Mouse (Mus musculus) brain, embryonic 18.5 days (tissue): ENCODE measurements around the gene Zfp36l2.
"Not testable (repeated sequence)": the region's sequence is repeated elsewhere in the genome, so short reads cannot be mapped to it uniquely, and the experiment has no call there.

Source experiments
- DNase-seq: peaks from one replicate; pipeline ENCODE4 v3.0.0-alpha.2; 2012; ENCODE audit warnings: low read depth, low spot score

Zfp36l2 gene

DNA sequence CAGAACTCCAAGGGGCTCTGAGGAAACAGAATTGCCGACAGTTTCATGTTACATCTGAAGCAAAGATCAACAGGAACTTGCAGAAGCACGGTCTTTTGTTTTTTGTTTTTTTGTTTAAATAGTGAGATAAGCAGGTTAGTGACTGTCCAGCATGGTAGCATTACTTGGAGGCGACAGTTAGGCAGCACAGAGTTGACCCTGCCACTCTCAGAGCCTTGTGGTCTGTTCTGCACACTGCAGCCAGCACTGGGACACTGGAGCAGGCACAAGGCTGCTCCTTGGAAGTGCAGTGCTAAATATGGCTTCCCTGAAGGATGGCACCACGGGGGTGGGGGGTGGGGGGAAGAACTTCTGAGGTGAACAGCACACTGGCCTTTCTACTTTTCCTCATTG is 7.3 kb upstream of the Zfp36l2 start:
- no peak for DNase-seq

DNA sequence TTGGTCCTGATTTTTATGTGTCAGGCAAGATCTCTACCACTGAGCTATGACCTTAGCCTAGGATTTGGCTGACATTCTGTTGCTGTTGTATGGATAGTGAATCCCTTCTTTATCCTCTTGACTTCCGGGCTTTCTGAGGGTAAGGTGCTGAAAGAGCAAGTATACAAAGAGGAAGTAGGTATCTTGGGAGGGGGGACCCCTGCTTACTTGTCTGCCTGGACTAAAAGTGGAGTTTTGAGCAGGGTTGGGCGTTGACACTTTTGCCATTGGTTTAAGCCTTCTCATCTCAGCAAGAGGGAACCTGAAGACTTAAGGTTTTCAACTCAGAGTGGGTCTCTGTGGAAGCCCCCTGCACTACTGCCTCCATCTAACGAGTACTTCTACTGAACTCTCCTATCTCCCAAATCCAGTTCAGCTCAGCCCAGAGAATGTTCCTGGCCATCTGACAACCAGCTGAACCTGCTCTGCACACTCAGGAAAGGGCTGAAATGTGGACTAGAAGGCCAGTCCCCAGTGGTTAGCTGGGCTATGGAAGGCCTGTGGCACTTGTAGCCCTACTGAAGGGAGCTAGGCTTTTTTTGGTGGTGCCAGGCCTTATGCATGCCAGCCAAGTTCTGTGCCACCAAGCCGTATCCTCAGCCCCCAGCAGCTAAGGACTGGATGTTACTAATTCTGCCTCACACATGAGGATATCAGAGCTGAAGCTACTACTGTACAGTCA is 6.7 kb upstream of the Zfp36l2 start:
- DNase-seq: no peak

DNA sequence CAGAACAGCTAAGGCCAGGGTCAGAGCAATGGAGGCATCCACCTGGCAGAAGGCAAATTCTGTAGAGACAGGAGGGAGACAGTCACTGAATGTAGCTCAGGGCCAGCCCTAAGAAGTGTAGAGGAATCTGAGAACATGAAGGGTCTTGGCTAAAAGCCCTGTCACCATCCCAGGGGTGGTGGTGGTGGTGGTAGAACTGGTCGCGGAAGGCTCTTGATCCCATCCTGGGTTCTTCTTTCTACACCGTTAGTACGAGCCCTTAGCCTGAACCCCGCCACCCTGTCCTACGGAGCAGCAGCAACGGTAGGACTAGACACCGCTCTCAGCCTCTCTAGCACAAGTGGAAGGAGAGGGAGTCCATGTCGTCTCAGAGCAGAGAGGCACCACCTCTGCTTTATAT is 5.7 kb upstream of the Zfp36l2 start:
- no peak for DNase-seq

DNA sequence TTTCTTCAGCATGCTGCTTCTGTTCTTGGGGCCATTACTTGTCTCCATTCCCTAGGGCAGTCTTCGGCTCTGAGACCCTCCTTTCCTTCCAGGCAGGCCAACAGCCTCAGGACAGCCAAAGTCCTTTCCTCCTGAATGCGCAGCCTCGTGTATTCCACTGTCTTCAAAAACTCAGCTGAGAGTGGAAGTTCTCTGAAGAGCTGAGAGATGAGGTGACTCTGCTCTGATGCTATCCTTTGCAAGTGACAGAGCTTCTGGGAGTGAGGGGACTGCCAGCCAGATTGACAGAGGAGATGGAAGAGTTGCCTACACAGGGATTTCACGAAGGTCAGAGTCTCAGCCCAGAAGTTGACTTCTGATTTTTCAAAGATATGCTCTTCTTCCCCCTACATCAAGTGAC is 4.2 kb upstream of the Zfp36l2 start:
- no peak for DNase-seq

DNA sequence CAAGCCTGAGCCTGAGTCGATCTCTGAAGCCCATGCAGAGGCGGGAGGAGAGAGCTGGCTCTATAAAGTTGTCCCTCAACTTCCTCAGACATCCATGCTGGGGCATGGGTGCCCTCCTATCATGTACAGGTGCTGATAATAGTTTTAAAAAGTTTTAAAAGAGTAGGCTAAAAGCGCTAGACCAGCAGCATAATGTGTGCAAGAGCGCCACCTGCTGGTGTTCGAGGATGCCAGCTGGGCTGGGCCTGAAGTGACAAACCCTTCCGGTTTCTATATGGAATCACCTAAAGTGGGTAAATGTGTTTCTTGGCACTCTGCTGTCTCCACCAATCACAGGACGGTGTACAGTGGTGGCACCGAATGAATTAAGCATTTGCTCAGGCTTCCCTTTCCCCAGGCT is 3.1 kb upstream of the Zfp36l2 start:
- no peak for DNase-seq

DNA sequence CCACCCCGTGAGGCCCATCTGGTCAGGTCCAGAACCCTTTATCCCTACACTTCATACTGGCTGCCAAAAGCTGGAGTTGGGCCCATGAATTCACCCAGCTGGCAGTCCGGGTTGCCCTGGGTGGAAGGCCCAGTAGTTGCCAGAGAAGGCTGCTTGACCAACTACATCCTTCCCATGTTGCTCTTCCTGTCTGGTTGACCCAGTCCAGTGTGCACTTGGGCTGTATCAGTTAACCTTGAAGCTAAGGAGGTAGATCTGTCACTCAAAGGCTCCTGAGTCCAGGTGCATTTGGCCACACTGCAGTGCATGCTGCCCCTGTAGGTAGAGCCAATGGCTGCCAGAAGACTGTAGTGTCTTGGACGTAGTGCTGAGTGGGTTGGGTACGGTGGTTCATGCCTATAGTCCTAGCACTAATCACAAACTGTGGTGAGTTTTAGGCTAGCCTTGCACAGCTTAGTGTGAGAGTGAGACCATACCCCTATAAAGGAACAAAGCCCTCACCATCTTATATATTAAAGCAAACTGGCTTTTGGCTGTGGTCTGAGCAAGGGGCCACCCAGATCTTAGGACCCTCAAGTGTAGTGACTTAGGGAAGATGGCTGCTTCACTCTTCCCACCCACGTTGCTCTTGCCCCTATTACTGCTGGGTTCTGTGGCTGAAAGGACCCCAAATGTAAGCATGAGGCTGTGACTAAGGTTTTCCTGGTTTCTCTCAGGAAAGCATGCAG is 1.5 kb upstream of the Zfp36l2 start:
- no peak for DNase-seq

DNA sequence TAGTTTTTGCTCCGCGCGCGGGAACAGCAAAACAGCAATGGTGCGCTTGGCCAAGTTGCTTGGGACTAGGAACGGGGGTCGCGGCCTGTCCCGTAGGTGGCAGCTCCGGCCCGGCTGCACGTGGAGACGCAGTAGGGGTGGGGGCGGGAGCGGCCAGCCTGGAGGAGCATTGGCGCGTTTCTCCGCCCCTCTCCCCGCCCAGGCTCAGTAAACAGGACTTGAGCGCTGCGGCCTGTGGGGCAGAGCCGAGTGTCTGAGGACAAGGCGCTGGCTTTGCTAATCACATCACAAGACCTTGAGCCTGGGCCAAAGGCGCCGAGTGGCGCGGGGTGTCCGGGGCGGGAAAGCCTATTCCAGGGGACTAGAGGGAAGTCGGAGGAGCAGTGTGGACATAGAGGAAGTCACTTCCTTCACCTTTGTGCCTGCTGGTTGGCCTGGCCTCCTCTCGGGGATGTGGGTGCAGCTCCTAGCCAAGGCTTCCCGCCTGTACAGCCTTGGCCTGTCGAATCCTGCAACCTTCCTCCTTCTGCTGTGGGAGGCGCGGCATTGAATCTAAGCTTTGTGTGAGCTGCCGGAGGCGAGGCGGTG is 721 bp upstream of the Zfp36l2 start:
- no peak for DNase-seq

DNA sequence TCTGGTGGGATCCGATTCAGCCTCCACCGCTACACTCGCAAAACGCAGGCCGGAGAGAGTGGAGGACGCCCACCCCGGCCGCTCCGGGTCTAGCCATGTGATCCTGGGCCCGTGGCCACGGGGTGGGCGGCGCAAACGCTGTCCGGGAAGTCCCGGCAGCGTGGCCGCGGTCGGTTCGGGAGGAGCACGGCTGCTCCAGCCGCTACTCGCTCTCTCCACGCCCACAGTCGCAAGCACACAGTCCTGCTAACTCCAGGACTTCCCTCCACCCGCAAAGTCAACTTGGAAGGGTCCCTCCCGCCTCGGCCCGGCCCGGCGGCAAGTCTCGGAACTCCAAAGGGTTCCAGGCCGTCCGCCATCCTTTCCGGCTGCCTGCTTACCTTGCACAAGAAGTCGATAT is 483 bp downstream of the Zfp36l2 start:
- DNase-seq: not testable (repeated sequence)

DNA sequence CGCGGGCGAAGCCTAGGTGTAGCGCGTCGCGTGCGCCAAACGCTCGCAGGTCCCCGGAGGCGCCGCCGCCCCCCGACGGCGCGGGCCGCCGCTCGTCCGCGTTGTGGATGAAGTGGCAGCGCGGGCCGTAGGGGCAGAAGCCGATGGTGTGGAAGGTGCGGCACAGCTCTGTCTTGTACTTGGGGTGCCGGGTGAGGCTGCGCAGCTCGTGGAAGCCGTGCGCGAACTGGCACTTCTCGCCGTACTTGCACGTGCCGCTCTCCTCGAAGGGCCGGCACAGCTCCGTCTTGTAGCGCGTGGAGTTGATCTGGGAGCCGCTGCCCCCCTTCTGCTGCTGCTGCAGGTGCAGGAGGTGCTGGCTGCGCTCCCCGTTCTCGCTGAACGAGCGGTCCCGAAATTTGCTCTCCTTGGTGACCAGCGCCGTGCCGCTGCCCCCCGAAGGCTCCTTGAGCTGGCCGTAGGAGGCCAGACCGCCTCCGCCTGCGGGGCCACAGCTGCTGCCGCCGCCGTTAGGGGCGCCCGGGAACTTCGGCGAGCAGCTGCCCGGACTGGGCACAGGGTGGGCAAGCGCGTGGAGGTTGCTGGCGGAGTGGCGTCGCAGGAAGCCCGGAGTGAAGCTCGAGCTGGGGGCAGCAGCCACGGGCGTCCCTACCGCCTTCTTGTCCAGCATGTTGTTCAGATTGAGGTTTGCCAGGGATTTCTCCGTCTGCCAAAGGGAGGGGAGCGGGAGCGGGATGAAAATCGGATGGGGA is 1.1 kb downstream of the Zfp36l2 start:
- no peak for DNase-seq

DNA sequence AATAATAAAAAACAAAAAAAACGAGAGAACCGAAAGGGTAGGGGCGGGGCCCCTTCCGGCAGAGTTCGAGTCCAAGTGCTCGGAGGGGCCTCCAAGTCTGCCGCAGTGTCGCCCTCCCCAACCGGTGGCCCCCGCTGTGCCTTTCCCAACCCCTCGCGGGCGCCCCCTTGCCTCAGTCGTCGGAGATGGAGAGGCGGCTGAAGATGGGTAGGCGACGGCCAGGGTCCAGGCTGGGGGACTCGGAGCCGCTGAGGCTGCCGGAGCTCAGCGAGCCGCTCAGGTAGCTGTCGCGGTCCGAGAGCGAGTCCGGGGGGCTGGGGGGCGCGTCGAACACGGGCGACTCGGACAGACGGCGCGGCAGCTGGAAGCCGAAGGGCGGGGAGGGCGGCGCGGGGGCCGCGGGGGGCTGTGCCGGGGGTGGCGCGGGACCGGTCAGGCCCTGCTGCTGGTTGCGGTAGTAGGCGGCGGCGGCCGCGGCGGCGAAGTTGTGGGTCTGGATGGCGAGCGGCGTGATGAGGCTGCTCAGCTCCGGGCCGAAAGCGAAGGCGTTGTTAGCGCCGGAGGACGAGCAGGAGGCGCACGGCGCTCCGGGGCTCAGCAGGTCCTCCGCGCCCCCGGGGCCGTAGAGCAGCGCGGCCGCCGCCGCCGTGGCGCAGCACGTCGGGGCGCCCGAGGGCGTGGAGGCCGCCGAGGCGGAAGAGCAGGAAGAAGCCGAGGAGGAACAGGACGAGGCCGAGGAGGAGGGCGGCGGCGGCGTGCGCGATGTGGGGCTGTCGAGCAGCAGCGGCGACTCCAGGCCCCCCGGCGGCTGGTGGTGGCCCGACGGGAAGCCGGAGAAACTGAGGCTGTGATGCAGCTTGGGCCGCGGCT is 1.9 kb downstream of the Zfp36l2 start:
- no peak for DNase-seq

DNA sequence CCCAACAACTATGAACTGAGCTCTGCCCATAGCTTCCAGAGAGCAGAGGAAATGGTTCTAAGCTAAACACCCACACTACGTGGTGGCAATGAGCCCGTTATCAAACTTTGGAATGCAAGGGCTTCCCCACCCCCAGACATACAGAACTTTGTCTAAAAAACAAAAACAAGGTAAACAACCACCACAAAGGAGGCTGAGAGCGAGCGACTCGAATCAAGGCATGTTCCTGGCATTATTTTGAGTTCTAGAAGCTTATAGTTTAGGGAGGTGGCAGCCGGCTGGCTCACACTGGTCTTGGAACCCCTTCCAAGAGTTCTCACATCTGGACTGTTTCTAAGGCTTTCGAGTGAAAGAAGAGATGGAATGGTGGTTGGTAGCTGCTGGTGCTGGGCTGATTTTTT is 2.7 kb downstream of the Zfp36l2 start:
- DNase-seq: no peak

DNA sequence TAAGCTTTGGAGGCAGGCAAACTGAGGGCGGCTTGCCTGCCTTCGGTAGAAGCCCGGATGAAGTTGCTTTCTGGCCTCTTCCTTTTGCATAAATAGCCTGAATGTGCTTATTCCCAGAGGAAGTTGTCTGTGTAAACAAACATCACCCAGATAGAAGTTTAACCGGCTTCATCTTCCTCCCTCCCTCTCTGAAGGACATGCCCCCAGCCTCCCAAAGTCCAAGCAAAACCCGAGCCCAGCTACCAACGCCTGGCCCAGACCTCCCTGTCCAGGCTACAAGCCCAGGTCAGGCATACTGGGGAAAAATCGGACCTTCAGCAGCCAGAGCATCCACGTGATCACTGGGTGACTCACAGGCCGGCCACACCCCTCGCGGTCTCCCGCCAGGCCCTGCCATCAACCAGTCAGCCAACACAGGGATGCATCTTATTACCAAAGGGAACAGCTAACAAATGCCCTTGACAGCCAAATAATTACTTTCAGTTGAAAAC is 4.4 kb downstream of the Zfp36l2 start:
- DNase-seq: no peak

DNA sequence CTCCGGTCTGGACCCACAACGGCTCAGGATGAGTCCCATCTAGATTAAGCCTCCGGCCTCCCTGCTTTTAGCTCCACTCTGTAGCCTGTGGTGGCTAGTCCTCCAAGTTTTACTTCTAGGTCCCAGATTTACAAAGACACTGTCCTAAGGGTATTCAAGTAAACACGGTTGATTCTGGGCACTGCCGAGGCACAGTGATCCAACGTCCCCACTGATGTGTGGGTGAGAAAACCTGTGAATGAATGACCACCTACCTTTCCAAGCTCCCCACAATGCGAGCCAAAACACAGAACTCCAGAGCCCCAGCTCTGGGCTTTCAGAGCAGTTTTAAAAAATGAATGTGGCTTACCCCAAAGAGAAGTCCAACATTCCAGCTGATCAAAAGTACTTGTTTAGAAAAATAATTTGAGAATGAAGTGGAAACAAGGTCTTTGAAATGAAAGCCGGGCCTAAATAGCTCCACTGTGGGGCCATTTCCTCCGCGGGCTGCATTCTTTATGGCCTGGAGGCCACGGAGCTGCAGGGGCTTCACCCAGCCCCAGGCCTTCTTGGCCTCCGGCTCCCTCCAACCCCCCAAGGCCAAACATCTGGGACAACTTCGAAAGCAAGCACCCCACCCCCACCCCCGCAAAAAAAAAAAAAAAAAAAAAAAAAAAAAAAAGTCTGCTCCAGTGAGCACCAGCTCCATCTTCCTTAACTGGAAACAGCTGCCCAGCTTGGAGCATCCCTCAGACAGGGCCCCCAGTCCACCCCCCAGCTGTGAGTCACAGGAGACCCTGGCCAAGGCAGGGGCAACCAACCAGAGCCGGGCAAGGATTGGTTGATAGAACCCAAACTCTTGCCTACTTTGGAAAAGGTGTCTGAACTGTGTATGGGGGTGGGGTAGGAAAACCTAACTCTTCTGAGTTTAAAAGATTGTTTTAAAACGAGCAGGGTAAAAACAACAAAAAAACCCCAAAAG is 5.2 kb downstream of the Zfp36l2 start:
- no peak for DNase-seq

DNA sequence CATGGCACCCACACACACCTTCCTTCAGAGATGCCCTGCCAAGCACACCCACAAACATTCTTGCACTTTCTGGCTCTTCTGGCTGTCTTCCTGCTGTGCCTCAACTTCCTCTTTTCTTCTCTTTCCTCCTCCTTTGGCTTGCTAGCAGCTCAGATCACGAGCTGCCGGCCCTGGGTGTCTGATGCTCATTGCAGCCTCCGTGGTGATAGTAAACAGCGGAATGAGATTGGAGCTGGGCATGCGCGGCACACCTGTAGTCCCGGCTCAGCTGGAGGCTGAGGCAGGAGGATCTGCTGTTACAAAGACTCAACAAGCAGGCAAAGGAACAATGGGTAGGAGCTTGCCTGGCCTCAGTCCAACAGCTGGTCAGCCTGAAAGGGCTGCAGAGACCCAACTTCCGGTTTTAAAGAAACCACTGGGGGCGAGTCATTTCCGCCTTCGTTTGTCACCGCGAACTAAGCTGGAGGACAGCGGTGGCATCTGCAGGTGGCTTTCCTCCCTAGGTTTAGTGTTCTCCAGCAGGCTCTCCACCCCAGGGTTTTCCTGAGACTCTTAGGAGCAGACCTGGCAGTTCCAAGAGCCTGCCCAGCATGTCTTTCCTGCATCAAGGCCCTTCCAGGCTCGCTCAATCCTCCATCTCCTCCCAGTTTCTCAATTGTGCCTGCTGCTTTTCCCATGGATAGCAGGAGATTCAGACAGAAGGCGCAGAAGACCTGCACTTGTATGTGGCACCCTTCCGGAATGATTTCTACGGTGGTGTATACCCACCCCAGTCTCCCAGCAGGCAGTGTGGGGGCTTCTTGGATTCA is 6.0 kb downstream of the Zfp36l2 start:
- no peak for DNase-seq

DNA sequence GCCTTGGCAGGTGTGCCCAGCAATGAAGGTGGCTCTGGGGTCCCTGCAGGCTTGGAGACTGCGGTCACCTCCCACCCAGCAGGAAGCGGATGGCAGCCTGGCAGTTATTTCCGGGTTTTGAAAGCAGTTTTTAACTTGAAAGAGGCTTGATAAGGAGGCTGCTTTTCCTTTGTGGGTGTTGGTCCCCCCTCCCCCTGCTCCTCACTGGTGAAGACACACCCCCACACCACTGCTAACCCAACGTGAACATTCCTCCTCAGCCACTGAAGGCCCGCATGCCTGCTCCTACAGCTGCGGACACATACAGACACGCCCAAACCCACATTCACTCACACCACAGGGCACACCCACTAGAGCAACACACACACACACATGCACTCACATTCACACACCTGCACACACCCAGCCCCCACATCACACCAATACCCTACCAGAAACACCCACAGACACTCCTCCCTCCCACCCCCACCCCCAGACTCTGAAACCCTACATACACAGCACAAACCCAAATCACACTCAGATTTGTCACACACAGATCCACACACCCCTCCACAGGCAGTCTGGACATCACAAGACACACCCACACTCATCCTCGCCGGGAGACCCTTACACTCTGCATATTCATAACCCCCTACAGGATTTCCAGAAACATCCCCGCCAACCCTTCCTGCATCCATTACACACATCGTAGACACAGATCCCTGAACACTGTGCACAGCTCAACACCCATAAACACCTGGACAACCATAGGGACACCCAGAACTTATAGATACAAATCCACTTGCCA is 6.8 kb downstream of the Zfp36l2 start:
- no peak for DNase-seq

DNA sequence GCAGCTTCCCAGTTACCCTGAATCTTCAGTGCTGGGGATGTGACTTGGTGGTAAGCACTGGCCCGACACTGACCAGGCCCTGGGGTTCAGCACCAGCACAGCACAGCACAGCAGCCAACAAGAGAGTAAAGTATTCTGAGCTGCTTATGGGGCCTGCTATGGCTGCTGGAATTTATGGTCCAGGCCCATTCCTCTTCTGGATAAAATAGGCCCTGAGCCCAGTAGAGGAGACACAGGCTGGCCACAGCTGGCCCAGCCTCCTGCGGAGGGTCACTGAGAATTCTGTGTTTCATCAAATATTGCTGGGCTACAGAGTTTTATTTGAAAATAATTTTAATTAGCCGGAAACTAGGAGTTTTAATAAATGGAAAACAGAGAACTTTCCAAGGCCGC is 7.8 kb downstream of the Zfp36l2 start:
- DNase-seq: no peak

DNA sequence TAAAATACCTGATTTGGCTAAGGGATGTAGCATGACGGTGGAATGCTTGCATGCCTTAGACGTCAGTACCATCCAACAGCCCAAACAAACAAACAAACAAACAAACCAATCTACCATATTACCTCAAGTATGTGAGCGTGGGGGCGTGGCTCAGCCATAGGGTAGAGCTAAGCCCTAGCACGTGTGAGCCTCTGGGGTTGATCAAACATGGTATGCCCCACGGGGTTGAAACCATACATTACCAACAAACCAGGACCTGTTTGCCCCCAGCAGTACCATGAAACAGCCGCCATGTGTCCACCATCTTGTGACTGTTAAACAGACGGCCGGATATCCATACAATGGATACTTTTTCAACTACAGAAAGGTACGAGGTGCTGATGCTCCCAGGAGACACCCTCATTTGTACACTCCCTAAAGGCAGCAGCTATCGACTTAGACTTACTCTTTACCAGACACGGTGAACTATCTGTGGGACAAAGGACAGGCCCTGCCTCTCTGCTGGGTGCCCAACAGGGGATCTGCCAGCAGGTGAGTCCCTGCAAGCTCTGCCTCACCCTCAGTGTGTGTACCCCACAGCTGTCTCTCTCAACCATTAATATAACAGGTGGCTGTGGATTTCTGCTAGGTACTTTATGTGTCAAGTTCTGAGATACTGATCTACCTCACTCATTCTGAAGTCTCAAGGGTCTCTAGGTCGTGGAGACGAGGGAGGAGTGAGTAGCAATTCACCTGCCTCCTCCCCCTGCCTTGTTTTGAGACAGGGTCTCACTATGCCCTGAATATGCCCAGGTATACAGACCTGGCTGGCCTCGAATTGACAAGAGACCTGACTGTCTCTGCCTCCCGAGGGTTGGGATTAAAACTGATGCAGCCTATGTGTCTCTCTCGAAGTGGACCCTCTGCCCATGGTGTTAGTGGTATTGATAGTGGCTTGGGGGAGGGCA is 8.4 kb downstream of the Zfp36l2 start:
- DNase-seq: no peak
